Mouse (Mus musculus): Measurements from ENCODE around the gene Mum1. TPM values are rescaled to one million over a fixed set of nuclear protein-coding genes. Genes with fewer than 3 reads are reported as not detected.

The Mum1 gene
- polyA plus RNA-seq, 1 experiment from 2014 or later = 49.0 TPM

DNA sequence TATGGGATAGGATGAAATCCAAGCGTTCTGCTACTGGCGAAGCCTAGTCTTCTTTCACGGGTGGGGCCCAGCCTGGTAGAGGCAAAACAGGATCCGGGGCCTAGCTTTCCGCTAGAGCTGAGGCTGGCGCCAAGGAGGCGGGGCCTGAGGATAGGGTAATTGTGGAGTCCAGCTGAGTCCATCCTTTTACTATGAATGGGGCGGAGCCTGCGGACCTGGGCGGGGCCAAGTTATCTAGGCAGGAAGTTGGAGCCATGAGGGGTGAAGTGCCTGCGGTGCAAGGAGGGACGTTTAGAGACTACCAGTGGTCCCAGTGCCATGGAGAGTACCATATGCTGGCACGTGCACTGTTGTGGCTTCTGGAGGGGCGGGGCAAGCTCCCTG lies 35.3 kb downstream of the Mum1 start:
- Histone ChIP-seq H3K27ac (ENCODE audit: low read length) (peak overlapping the region; percentile 89), H3K4me1 (replicated peaks; ENCODE audit: control insufficient read depth, insufficient read depth, low read length) (peaks cover 37% of the 10 kb centered on the region), H3K27me3 (replicated peaks; ENCODE audit: control insufficient read depth, insufficient read depth, low read length) (no peaks in the 10 kb centered on the region), H3K36me3 (ENCODE audit: control insufficient read depth, insufficient read depth) (peaks cover 3% of the 10 kb centered on the region; the same call in 1 of the 2 replicates), H3K9ac (replicated peaks; ENCODE audit: low read depth, low read length) (peak overlapping the region; percentile 72), H3K9me3 (ENCODE audit: control insufficient read depth, low read length) (no peaks in the 10 kb centered on the region), H3K4me2 (ENCODE audit: low read length) (peak overlapping the region; percentile 88), H3K4me3 (replicated peaks; ENCODE audit: low read length) (peak overlapping the region; percentile 56)
- ATAC-seq = peak; percentile 31
- 0% methylated on average over 14 of the region's 14 CpGs for whole genome bisulfite sequencing

DNA sequence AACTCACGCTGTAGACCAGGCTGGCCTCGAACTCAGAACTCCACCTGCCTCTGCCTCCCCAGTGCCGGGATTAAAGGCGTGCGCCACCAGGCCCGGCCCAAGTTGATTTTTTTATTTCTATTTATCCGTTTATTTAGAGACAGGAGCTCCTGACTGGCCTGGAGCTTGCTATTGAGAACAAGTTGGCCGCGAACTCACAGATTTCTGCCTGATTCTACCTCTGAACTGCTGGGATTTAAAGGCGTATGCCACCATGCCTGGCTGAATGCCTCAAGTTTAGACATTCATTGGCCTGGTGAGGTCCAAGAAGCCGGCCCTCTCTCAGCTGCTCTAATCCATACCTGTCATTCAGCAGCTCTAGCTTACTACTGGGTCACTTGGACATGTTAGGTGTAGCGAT lies 35.9 kb downstream of the Mum1 start:
- Histone ChIP-seq H3K4me2 (ENCODE audit: low read length) (peak overlapping the region; percentile 88), H3K36me3 (ENCODE audit: control insufficient read depth, insufficient read depth) (no peaks in the 10 kb centered on the region), H3K4me3 (replicated peaks; ENCODE audit: low read length) (no peak overlapping the region), H3K27ac (ENCODE audit: low read length) (no peak overlapping the region), H3K9ac (replicated peaks; ENCODE audit: low read depth, low read length) (no peak overlapping the region), H3K27me3 (replicated peaks; ENCODE audit: control insufficient read depth, insufficient read depth, low read length) (no peaks in the 10 kb centered on the region), H3K9me3 (ENCODE audit: control insufficient read depth, low read length) (no peaks in the 10 kb centered on the region), H3K4me1 (replicated peaks; ENCODE audit: control insufficient read depth, insufficient read depth, low read length) (peaks cover 43% of the 10 kb centered on the region)
- 64% methylated on average over 12 of the region's 12 CpGs for WGBS
- ATAC-seq = no peak

DNA sequence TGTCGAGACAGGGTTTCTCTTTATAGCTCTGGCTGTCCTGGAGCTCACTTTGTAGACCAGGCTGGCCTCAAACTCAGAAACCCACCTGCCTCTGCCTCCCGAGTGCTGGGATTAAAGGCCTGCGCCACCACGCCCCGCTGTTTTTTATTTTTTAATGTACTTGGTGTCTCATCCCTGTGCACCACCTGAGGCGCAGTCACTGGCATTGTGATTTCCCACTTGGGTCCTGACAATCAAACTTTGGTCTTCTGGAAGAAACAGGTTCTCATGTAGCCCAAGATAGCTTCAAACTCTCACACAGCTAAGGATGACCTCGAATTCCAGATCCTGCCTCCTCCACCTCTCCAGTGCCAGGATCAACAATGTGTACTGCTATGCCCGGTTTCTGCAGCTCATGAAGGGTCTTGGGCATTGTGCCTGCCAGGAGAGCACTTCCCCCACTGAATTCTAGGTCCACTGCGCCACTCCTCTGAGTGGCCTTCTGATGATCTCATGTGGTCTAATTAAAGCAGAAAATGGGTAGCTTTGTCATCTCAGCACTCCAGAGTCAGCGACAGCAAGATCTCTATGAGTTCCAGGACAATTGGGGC lies 36.6 kb downstream of the Mum1 start:
- Histone ChIP-seq H3K9me3 (ENCODE audit: control insufficient read depth, low read length) (no peaks in the 10 kb centered on the region), H3K9ac (replicated peaks; ENCODE audit: low read depth, low read length) (no peak overlapping the region), H3K4me2 (ENCODE audit: low read length) (no peak overlapping the region), H3K36me3 (ENCODE audit: control insufficient read depth, insufficient read depth) (no peaks in the 10 kb centered on the region), H3K4me3 (replicated peaks; ENCODE audit: low read length) (no peak overlapping the region), H3K27ac (ENCODE audit: low read length) (no peak overlapping the region), H3K4me1 (replicated peaks; ENCODE audit: control insufficient read depth, insufficient read depth, low read length) (peaks cover 50% of the 10 kb centered on the region), H3K27me3 (replicated peaks; ENCODE audit: control insufficient read depth, insufficient read depth, low read length) (no peaks in the 10 kb centered on the region)
- WGBS = 94% methylated on average over 10 of the region's 10 CpGs
- no peak for ATAC-seq

DNA sequence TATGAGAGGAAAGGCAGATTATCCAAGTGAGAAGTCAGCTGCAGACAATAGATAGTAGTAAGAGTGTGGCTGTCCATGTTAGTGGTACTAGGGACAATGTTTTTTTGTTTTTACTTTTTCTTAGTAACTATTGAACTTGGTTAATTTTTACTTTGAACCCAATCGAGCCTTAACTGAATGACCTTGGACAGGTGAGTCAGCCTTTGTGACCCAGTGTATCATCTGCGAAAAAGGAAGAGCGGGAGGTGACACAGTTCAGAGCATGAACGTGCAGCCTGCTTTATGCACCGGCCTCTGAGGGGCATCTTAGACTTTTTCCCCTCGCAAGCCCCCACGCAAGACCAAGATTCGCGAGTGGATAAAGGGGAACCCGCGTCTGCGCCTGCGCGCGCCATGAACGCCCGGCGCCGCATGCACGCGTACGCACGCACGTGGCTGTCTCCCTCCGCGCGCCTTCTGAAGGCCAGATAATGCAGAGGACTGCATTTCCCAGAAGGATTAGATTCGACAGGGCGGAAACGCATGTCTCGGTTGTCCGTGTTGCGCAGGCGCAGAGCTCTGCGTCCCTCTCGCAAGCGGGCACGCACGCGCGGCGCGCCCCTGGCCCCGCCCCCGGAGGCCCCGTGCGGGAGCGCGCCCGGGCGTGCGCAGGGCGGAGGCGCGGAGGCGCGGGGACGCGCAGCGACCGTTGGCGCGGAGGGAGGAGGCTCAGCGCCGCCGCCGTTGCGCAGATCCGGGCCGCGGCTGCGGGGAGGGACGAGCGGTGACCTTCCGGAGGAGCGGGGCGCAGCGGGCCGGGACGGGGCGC lies 38.3 kb downstream of the Mum1 start:
- Histone ChIP-seq H3K9ac (replicated peaks; ENCODE audit: low read depth, low read length) (peak overlapping the region; percentile 98), H3K4me3 (replicated peaks; ENCODE audit: low read length) (peak overlapping the region; percentile 84), H3K27ac (ENCODE audit: low read length) (peak overlapping the region; percentile 55), H3K4me1 (replicated peaks; ENCODE audit: control insufficient read depth, insufficient read depth, low read length) (peaks cover 61% of the 10 kb centered on the region), H3K4me2 (ENCODE audit: low read length) (peak overlapping the region; percentile 89), H3K9me3 (ENCODE audit: control insufficient read depth, low read length) (no peaks in the 10 kb centered on the region), H3K27me3 (replicated peaks; ENCODE audit: control insufficient read depth, insufficient read depth, low read length) (no peaks in the 10 kb centered on the region), H3K36me3 (ENCODE audit: control insufficient read depth, insufficient read depth) (no peaks in the 10 kb centered on the region)
- 2% methylated on average over 79 of the region's 81 CpGs for WGBS
- ATAC-seq = peak; percentile 76

DNA sequence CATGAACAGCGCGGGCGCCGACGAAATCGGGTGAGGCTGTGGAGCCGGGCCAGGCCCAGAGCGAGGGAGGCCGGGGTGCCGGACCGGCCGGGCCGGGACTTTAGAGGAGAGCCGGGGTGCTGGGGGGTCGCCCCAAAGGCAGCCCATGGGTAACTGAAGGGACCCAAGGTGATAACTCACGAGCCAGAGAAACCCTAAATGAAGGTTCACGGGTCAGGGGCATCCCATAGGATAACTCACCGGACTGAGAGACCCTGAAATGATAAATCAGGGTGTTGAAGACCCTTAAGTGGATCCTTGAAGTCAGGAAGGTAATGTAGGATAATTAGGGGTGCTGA lies 38.9 kb downstream of the Mum1 start:
- H3K27me3 ChIP-seq (replicated peaks; ENCODE audit: control insufficient read depth, insufficient read depth, low read length) = no peaks in the 10 kb centered on the region
- peak overlapping the region; percentile 98 for H3K9ac ChIP-seq (replicated peaks; ENCODE audit: low read depth, low read length)
- no peak for ATAC-seq
- H3K4me3 ChIP-seq (replicated peaks; ENCODE audit: low read length) = peak overlapping the region; percentile 84
- H3K36me3 ChIP-seq (ENCODE audit: control insufficient read depth, insufficient read depth) = no peaks in the 10 kb centered on the region
- peaks cover 60% of the 10 kb centered on the region for H3K4me1 ChIP-seq (replicated peaks; ENCODE audit: control insufficient read depth, insufficient read depth, low read length)
- WGBS = under 1% methylated on average over 18 of the region's 18 CpGs
- peak overlapping the region; percentile 49; the same call in 1 of the 2 replicates for H3K27ac ChIP-seq (ENCODE audit: low read length)
- peak overlapping the region; percentile 89 for H3K4me2 ChIP-seq (ENCODE audit: low read length)
- H3K9me3 ChIP-seq (ENCODE audit: control insufficient read depth, low read length) = no peaks in the 10 kb centered on the region

- no peak overlapping the region for H3K4me2 ChIP-seq (ENCODE audit: low read length)
- no peak overlapping the region for H3K4me3 ChIP-seq (replicated peaks; ENCODE audit: low read length)
- 90% methylated on average over 2 of the region's 2 CpGs for WGBS
- H3K9ac ChIP-seq (replicated peaks; ENCODE audit: low read depth, low read length) = no peak overlapping the region
- no peak overlapping the region for H3K27ac ChIP-seq (ENCODE audit: low read length)
- no peaks in the 10 kb centered on the region for H3K9me3 ChIP-seq (ENCODE audit: control insufficient read depth, low read length)
- peaks cover 4% of the 10 kb centered on the region; the same call in 1 of the 2 replicates for H3K36me3 ChIP-seq (ENCODE audit: control insufficient read depth, insufficient read depth)
- no peaks in the 10 kb centered on the region for H3K27me3 ChIP-seq (replicated peaks; ENCODE audit: control insufficient read depth, insufficient read depth, low read length)
- ATAC-seq = no peak
- H3K4me1 ChIP-seq (replicated peaks; ENCODE audit: control insufficient read depth, insufficient read depth, low read length) = peaks cover 55% of the 10 kb centered on the region
Observed at GRCm38 (mm10) chr10:80270099-80270498, 43.9 kb downstream of the Mum1 start.

DNA sequence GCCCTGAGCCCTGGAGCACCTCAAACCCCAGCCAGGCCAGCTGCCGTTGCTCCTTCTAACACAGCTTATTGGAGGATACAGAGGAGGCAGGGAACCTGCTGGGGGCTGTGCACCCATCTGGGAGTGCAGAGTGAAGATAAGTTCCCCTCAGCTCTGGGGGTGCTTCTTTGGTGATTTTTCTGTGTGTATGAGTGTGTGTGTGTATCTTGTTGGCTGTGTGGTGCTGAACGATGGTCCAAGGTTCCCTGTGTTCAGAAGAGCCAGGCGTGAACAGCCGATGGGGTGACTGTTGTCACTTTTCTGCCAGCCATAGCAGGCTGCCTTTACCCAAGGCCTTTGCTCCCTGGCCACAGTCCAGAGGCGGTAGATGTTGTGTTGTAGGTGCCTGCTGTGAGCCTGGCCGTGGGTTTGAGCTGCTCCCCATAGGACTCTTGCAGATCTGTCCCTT lies 44.5 kb downstream of the Mum1 start:
- ATAC-seq = no peak
- Histone ChIP-seq H3K4me3 (replicated peaks; ENCODE audit: low read length) (no peak overlapping the region), H3K27me3 (replicated peaks; ENCODE audit: control insufficient read depth, insufficient read depth, low read length) (no peaks in the 10 kb centered on the region), H3K9me3 (ENCODE audit: control insufficient read depth, low read length) (no peaks in the 10 kb centered on the region), H3K9ac (replicated peaks; ENCODE audit: low read depth, low read length) (peak overlapping the region; percentile 25; the same call in 1 of the 2 replicates), H3K27ac (ENCODE audit: low read length) (no peak overlapping the region), H3K4me2 (ENCODE audit: low read length) (no peak overlapping the region), H3K36me3 (ENCODE audit: control insufficient read depth, insufficient read depth) (peaks cover 4% of the 10 kb centered on the region; the same call in 1 of the 2 replicates), H3K4me1 (replicated peaks; ENCODE audit: control insufficient read depth, insufficient read depth, low read length) (peaks cover 52% of the 10 kb centered on the region)
- 67% methylated on average over 6 of the region's 6 CpGs for WGBS

GRCm38 (mm10) chr10:80271186-80271843 lies 45.1 kb downstream of the Mum1 start:
- Histone ChIP-seq H3K4me3 (replicated peaks; ENCODE audit: low read length) (no peak overlapping the region), H3K36me3 (ENCODE audit: control insufficient read depth, insufficient read depth) (peaks cover 8% of the 10 kb centered on the region; the same call in 1 of the 2 replicates), H3K27ac (ENCODE audit: low read length) (no peak overlapping the region), H3K4me1 (replicated peaks; ENCODE audit: control insufficient read depth, insufficient read depth, low read length) (peaks cover 46% of the 10 kb centered on the region), H3K4me2 (ENCODE audit: low read length) (no peak overlapping the region), H3K9me3 (ENCODE audit: control insufficient read depth, low read length) (no peaks in the 10 kb centered on the region), H3K27me3 (replicated peaks; ENCODE audit: control insufficient read depth, insufficient read depth, low read length) (no peaks in the 10 kb centered on the region), H3K9ac (replicated peaks; ENCODE audit: low read depth, low read length) (peak overlapping the region; percentile 25; the same call in 1 of the 2 replicates)
- 86% methylated on average over 5 of the region's 5 CpGs for WGBS
- ATAC-seq = no peak

DNA sequence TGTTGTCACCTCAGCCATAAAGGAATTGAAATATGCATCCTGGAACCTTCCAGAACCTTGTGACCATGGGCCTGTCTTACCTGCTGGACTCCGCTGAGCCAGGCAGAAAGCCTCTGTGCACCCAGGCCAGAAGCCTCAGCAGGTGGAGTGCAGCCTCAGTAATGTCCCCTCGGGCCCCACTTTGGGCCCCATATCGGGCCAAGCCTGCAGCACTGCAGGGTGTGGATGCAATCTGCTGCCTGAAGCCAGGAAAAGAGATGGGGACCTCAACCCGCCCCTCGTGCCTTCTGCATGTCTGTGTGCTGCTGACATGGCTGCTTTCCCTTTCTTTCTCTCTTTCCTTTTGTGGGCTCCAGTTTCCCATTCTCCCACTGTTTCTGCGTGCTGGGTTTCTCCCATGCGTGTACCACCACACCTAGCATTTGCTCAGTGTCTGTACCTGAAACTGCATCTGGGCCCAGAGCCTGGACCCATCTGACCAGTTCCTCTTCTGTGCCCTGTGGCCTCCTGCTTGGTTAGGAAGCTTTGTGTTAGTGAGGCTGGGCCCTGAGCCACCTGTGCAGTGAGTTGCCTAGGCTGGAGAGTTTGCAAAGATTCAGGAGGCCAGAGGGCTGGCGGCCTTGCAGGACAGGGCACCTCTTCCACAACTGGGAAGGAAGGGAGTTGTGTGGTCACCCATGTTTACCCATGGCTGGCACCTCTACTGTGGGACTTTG lies 45.8 kb downstream of the Mum1 start:
- 85% methylated on average over 8 of the region's 8 CpGs for WGBS
- H3K4me3 ChIP-seq (replicated peaks; ENCODE audit: low read length) = no peak overlapping the region

More for the DNA sequence above, 45.8 kb downstream of the Mum1 start:
- no peak overlapping the region for H3K4me2 ChIP-seq (ENCODE audit: low read length)
- no peaks in the 10 kb centered on the region for H3K9me3 ChIP-seq (ENCODE audit: control insufficient read depth, low read length)
- peaks cover 39% of the 10 kb centered on the region for H3K4me1 ChIP-seq (replicated peaks; ENCODE audit: control insufficient read depth, insufficient read depth, low read length)
- no peak for ATAC-seq
- no peaks in the 10 kb centered on the region for H3K27me3 ChIP-seq (replicated peaks; ENCODE audit: control insufficient read depth, insufficient read depth, low read length)
- H3K9ac ChIP-seq (replicated peaks; ENCODE audit: low read depth, low read length) = no peak overlapping the region
- H3K27ac ChIP-seq (ENCODE audit: low read length) = no peak overlapping the region
- peaks cover 8% of the 10 kb centered on the region; the same call in 1 of the 2 replicates for H3K36me3 ChIP-seq (ENCODE audit: control insufficient read depth, insufficient read depth)

Data from forebrain, embryonic 16.5 days (tissue).